In the genomic region with DNA sequence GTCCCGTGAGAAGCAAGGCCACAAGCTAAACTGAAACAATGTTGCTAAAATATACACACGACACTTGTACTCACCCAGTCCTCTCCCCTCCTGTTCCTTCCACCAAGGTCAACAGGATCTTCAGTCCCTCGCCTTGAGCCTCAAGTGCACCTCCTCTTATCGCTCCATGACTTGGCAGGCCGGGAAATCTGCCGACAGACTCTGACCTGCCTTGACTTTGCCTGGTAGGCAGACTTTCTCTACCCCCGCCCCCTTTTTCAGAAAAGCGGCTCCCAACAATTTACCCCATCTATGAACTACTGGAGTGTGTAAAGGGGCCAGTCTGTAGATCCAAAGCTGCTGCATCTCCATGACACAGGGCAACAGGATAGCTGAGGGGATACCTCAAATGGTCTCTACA, we compare ENCODE assay signal across 21 mouse cellular contexts. TPM values are rescaled to one million over a fixed set of nuclear protein-coding genes. Genes with fewer than 3 reads are reported as not detected.
DNase-seq lines count a peak whose midpoint lies in the region; ATAC-seq and TF ChIP-seq lines count a peak whose summit lies in the region.
"Had no signal": no experiment of that assay in that cellular context is flagged by ENCODE, and none has a peak within 500 bp of the region (broad histone marks: within the 10 kb centered on the region; RNA-seq: fewer than 3 reads in every experiment).

No protein-coding gene starts in this region.

- H3K9me3 ChIP-seq in heart, embryonic 15.5 days (replicated peaks) = no peaks in the 10 kb centered on the region
- no peaks in the 10 kb centered on the region for H3K9me3 ChIP-seq in stomach, embryonic 14.5 days (ENCODE audit: control insufficient read depth, low read depth, low read length)
- no peaks in the 10 kb centered on the region for H3K9me3 ChIP-seq in stomach, postnatal 0 days (ENCODE audit: control insufficient read depth, low read length)
- H3K9me3 ChIP-seq: forebrain, embryonic 10.5 days; intestine, embryonic 15.5 days; liver, embryonic 12.5 days; midbrain, embryonic 15.5 days had no signal

- H3K27me3 ChIP-seq in heart, embryonic 15.5 days = no peaks in the 10 kb centered on the region
- no peaks in the 10 kb centered on the region for H3K27me3 ChIP-seq in stomach, embryonic 14.5 days (ENCODE audit: control insufficient read depth, insufficient read depth, low read length)
- H3K27me3 ChIP-seq in stomach, postnatal 0 days (ENCODE audit: control insufficient read depth, insufficient read depth, low read length) = no peaks in the 10 kb centered on the region
- H3K27me3 ChIP-seq in kidney, adult 2 months (replicated peaks; ENCODE audit: control insufficient read depth, insufficient read depth, low read length) = no peaks in the 10 kb centered on the region
- H3K27me3 ChIP-seq: hindbrain, embryonic 13.5 days; intestine, embryonic 15.5 days; liver, embryonic 12.5 days; midbrain, embryonic 15.5 days had no signal

- 51% methylated on average over 8 of the region's 8 CpGs for WGBS in heart, embryonic 15.5 days
- 81% methylated on average over 8 of the region's 8 CpGs for WGBS in stomach, embryonic 14.5 days
- WGBS in stomach, postnatal 0 days = 73% methylated on average over 8 of the region's 8 CpGs
- 67% methylated on average over 8 of the region's 8 CpGs for WGBS in kidney, adult 2 months

- no peak for TF ChIP-seq POLR2A in kidney, adult 2 months (IDR thresholded peaks at IDR 0.05; ENCODE audit: low read depth, low read length)

- no peak for TF ChIP-seq EP300 in stomach, postnatal 0 days (optimal IDR thresholded peaks at IDR 0.05)

- intact Hi-C loops in gastrocnemius, adult 2 months (cut with DNase I) = no loop called here
- intact Hi-C loops in heart, postnatal 25 days (cut with DNase I) = no loop called here

- DNase-seq in gastrocnemius, adult 2 months = no peak
- DNase-seq in gastrocnemius, postnatal 25 days = no peak
- no peak for DNase-seq in heart, postnatal 25 days (ENCODE audit: low spot score)
- no peak for DNase-seq in stomach, postnatal 0 days (ENCODE audit: low spot score)
- peak; percentile 48 for DNase-seq in lung, postnatal 36 days
- no peak for DNase-seq in kidney, adult 2 months
- DNase-seq: B cell, adult 2 months; cerebellum, postnatal 36 days; forebrain, postnatal 0 days; retina, postnatal 1 day; thymus, postnatal 4 days had no signal

- no peak overlapping the region for H3K9ac ChIP-seq in heart, embryonic 15.5 days
- no peak overlapping the region for H3K9ac ChIP-seq in stomach, embryonic 14.5 days (replicated peaks; ENCODE audit: low read depth, low read length)
- H3K9ac ChIP-seq in stomach, postnatal 0 days (ENCODE audit: low read length) = no peak overlapping the region
- H3K9ac ChIP-seq: forebrain, postnatal 0 days; hindbrain, embryonic 13.5 days; intestine, embryonic 15.5 days; liver, embryonic 12.5 days; midbrain, embryonic 15.5 days had no signal

- H3K4me1 ChIP-seq in heart, embryonic 15.5 days (replicated peaks) = peaks cover 21% of the 10 kb centered on the region
- H3K4me1 ChIP-seq in stomach, embryonic 14.5 days (ENCODE audit: control insufficient read depth, insufficient read depth, low read length) = no peaks in the 10 kb centered on the region
- no peaks in the 10 kb centered on the region for H3K4me1 ChIP-seq in stomach, postnatal 0 days (replicated peaks; ENCODE audit: control insufficient read depth, insufficient read depth)
- peaks cover 3% of the 10 kb centered on the region; the same call in 1 of the 2 replicates for H3K4me1 ChIP-seq in kidney, adult 2 months (ENCODE audit: control insufficient read depth, insufficient read depth, low read length)
- H3K4me1 ChIP-seq: forebrain, embryonic 10.5 days; hindbrain, embryonic 13.5 days; intestine, embryonic 15.5 days; midbrain, embryonic 15.5 days had no signal

- no peak overlapping the region for H3K4me2 ChIP-seq in heart, embryonic 15.5 days
- no peak overlapping the region for H3K4me2 ChIP-seq in stomach, embryonic 14.5 days (replicated peaks; ENCODE audit: low read depth, low read length)
- no peak overlapping the region for H3K4me2 ChIP-seq in stomach, postnatal 0 days (replicated peaks; ENCODE audit: low read depth)
- H3K4me2 ChIP-seq: hindbrain, embryonic 13.5 days; intestine, embryonic 15.5 days; liver, embryonic 12.5 days; midbrain, embryonic 15.5 days had no signal

- peak; percentile 8; the same call in 1 of the 2 replicates for ATAC-seq in heart, embryonic 15.5 days (replicated peaks; ENCODE audit: insufficient number of reproducible peaks, insufficient read depth, low FRiP score, low read depth)
- ATAC-seq in stomach, embryonic 14.5 days (ENCODE audit: insufficient number of reproducible peaks, insufficient read depth, low FRiP score, low read depth) = peak; percentile 26; the same call in 1 of the 2 replicates
- ATAC-seq in stomach, postnatal 0 days (ENCODE audit: low FRiP score, low TSS enrichment) = no peak; the same call in 1 of the 2 replicates
- ATAC-seq: forebrain, postnatal 0 days; intestine, embryonic 15.5 days; liver, embryonic 12.5 days; midbrain, embryonic 15.5 days had no signal

- no peak overlapping the region for H3K4me3 ChIP-seq in gastrocnemius, adult 2 months
- H3K4me3 ChIP-seq in heart, embryonic 15.5 days = no peak overlapping the region
- no peak overlapping the region for H3K4me3 ChIP-seq in stomach, embryonic 14.5 days (ENCODE audit: low read depth, low read length)
- H3K4me3 ChIP-seq in stomach, postnatal 0 days (ENCODE audit: low read depth, low read length) = no peak overlapping the region
- no peak overlapping the region for H3K4me3 ChIP-seq in kidney, adult 2 months (ENCODE audit: insufficient read depth, low read depth, low read length)
- H3K4me3 ChIP-seq: forebrain, embryonic 10.5 days; hindbrain, embryonic 13.5 days; intestine, embryonic 15.5 days; liver, embryonic 12.5 days; midbrain, embryonic 15.5 days; myocyte had no signal

- H3K27ac ChIP-seq in gastrocnemius, adult 2 months = peak overlapping the region; percentile 73; the same call in 1 of the 2 replicates
- peak overlapping the region; percentile 76 for H3K27ac ChIP-seq in heart, embryonic 15.5 days
- H3K27ac ChIP-seq in stomach, embryonic 14.5 days (ENCODE audit: low read length) = no peak overlapping the region
- no peak overlapping the region for H3K27ac ChIP-seq in stomach, postnatal 0 days (replicated peaks)
- H3K27ac ChIP-seq in kidney, adult 2 months (ENCODE audit: insufficient read depth, low read depth, low read length) = no peak overlapping the region
- H3K27ac ChIP-seq: forebrain, embryonic 10.5 days; hindbrain, embryonic 13.5 days; intestine, embryonic 15.5 days; liver, embryonic 12.5 days; midbrain, embryonic 15.5 days had no signal

- no peak for TF ChIP-seq CTCF in gastrocnemius, adult 2 months (IDR thresholded peaks at IDR 0.05)
- TF ChIP-seq CTCF in stomach, postnatal 0 days (IDR thresholded peaks at IDR 0.05; ENCODE audit: low read depth) = no peak
- TF ChIP-seq CTCF in kidney, adult 2 months (conservative IDR thresholded peaks at IDR 0.05; ENCODE audit: insufficient read depth, insufficient read length, low read depth, low read length) = no peak

- H3K36me3 ChIP-seq in heart, embryonic 15.5 days = no peaks in the 10 kb centered on the region
- no peaks in the 10 kb centered on the region for H3K36me3 ChIP-seq in stomach, embryonic 14.5 days (ENCODE audit: control insufficient read depth, insufficient read depth, low read length)
- H3K36me3 ChIP-seq in stomach, postnatal 0 days (ENCODE audit: control insufficient read depth, insufficient read depth, low read length) = no peaks in the 10 kb centered on the region
- H3K36me3 ChIP-seq in kidney, adult 2 months (ENCODE audit: control insufficient read depth, insufficient read depth, low read length) = no peaks in the 10 kb centered on the region
- H3K36me3 ChIP-seq: forebrain, embryonic 10.5 days; hindbrain, embryonic 13.5 days; intestine, embryonic 15.5 days; midbrain, embryonic 15.5 days had no signal

RNA-seq across cellular contexts. Expression of a gene that starts 30.9 kb away (rescaled TPM):
- 10 to 100 TPM; 14.0 to 16.5 TPM for total RNA-seq in gastrocnemius, adult 2 months (2021)
- 10 to 100 TPM in 1 of 2 experiments, 1 to 10 TPM in 1; 6.4 to 14.0 TPM for total RNA-seq in gastrocnemius, postnatal 25 days (2021)
- not detected in 2 replicates for polyA plus RNA-seq in heart, embryonic 15.5 days (2015; fragmentation: Nextera tagmentation; extraction: Ambion mirVana)
- total RNA-seq in heart, postnatal 25 days (2021) = not detected
- polyA plus RNA-seq in stomach, embryonic 14.5 days (2014; fragmentation: Nextera tagmentation; extraction: Ambion mirVana) = not detected in 2 replicates
- polyA plus RNA-seq in stomach, postnatal 0 days (2015; fragmentation: Nextera tagmentation; extraction: Ambion mirVana) = 0.08 TPM in 1 of 2 replicates, not detected in the other
- 0.04 TPM in 1 of 2 replicates, not detected in the other for polyA plus RNA-seq in kidney, adult 2 months (2012; rRNA removed)
- total RNA-seq: megakaryocyte-erythroid progenitor cell, adult 5-6 weeks had no signal
- polyA plus RNA-seq: forebrain, embryonic 10.5 days; intestine, embryonic 15.5 days; kidney, embryonic 14.5 days; liver, embryonic 12.5 days; myocyte had no signal

RNA-seq across cellular contexts. Expression of a gene that starts 41.9 kb away (rescaled TPM):
- total RNA-seq in gastrocnemius, adult 2 months (2021) = 100 to 1,000 TPM; 131 to 146 TPM
- 100 to 1,000 TPM; 121 to 125 TPM for total RNA-seq in gastrocnemius, postnatal 25 days (2021)
- polyA plus RNA-seq in heart, embryonic 15.5 days (2015; fragmentation: Nextera tagmentation; extraction: Ambion mirVana) = 154 and 159 TPM in 2 replicates
- total RNA-seq in heart, postnatal 25 days (2021) = 10 to 100 TPM; 86.2 to 88.8 TPM
- 182 and 194 TPM in 2 replicates for polyA plus RNA-seq in stomach, embryonic 14.5 days (2014; fragmentation: Nextera tagmentation; extraction: Ambion mirVana)
- 203 and 210 TPM in 2 replicates for polyA plus RNA-seq in stomach, postnatal 0 days (2015; fragmentation: Nextera tagmentation; extraction: Ambion mirVana)
- 21.2 and 27.5 TPM in 2 replicates for polyA plus RNA-seq in kidney, adult 2 months (2012; rRNA removed)

Comparison
In these comparisons a context has a peak if more than half of its experiments do, and no peak if none do; other contexts are left out.
1. H3K27ac ChIP-seq: peak in gastrocnemius, adult 2 months (single experiment) and heart, embryonic 15.5 days (single experiment); none in stomach, embryonic 14.5 days (single experiment), stomach, postnatal 0 days (single experiment) and kidney, adult 2 months (single experiment).